Mouse (Mus musculus): Measurements from ENCODE around the gene Gm44511. TPM values are rescaled to one million over a fixed set of nuclear protein-coding genes. Genes with fewer than 3 reads are reported as not detected.

Gm44511 gene
- polyA plus RNA-seq, 1 experiment from 2014 or later = not detected

- no peak overlapping the region for H3K27ac ChIP-seq (replicated peaks)
- 67% methylated on average over 5 of the region's 5 CpGs for WGBS
- no peak overlapping the region for H3K4me3 ChIP-seq
- H3K36me3 ChIP-seq = no peaks in the 10 kb centered on the region
- H3K4me1 ChIP-seq = no peaks in the 10 kb centered on the region
- no peaks in the 10 kb centered on the region for H3K9me3 ChIP-seq (replicated peaks)
- H3K27me3 ChIP-seq (ENCODE audit: low read depth, poor library complexity, severe bottlenecking) = no peaks in the 10 kb centered on the region
- no peak for DNase-seq (ENCODE audit: low spot score)
Observed at GRCm38 (mm10) chr6:128733908-128734679, 92.0 kb downstream of the Gm44511 start.

GRCm38 (mm10) chr6:128732032-128732431, 94.1 kb downstream of the Gm44511 start:
- H3K27ac ChIP-seq (replicated peaks) = no peak overlapping the region
- no peaks in the 10 kb centered on the region for H3K4me1 ChIP-seq
- H3K9me3 ChIP-seq (replicated peaks) = no peaks in the 10 kb centered on the region
- H3K27me3 ChIP-seq (ENCODE audit: low read depth, poor library complexity, severe bottlenecking) = no peaks in the 10 kb centered on the region
- H3K4me3 ChIP-seq = no peak overlapping the region
- WGBS = 84% methylated on average over 3 of the region's 3 CpGs
- H3K36me3 ChIP-seq = no peaks in the 10 kb centered on the region
- DNase-seq (ENCODE audit: low spot score) = no peak

Other genes starting within 250 kb of the Gm44511 start
- gene A2ml1, start 244.7 kb downstream of the Gm44511 start, polyA plus RNA-seq (2016; fragmentation: Nextera tagmentation; extraction: Ambion mirVana) = not detected in 2 replicates
- not detected in 2 replicates for gene Klrb1a, start 202.8 kb downstream of the Gm44511 start, polyA plus RNA-seq (2016; fragmentation: Nextera tagmentation; extraction: Ambion mirVana)
- gene Clec2h, start 163.9 kb downstream of the Gm44511 start, polyA plus RNA-seq (2016; fragmentation: Nextera tagmentation; extraction: Ambion mirVana) = not detected in 2 replicates
- gene Klrb1, start 103.3 kb downstream of the Gm44511 start, polyA plus RNA-seq (2016; fragmentation: Nextera tagmentation; extraction: Ambion mirVana) = not detected in 2 replicates
- not detected in 2 replicates for gene Klrb1c, start 37.1 kb downstream of the Gm44511 start, polyA plus RNA-seq (2016; fragmentation: Nextera tagmentation; extraction: Ambion mirVana)
- not detected in 2 replicates for gene Klrb1b, start within 50 bp of the Gm44511 start, polyA plus RNA-seq (2016; fragmentation: Nextera tagmentation; extraction: Ambion mirVana)
- gene Clec2i, start 61.3 kb upstream of the Gm44511 start, polyA plus RNA-seq (2016; fragmentation: Nextera tagmentation; extraction: Ambion mirVana) = 0.16 TPM in 1 of 2 replicates, not detected in the other
- 1.3 and 1.4 TPM in 2 replicates for gene BC035044, start 64.8 kb upstream of the Gm44511 start, polyA plus RNA-seq (2016; fragmentation: Nextera tagmentation; extraction: Ambion mirVana)
- not detected in 2 replicates for gene Clec2g, start 108.1 kb upstream of the Gm44511 start, polyA plus RNA-seq (2016; fragmentation: Nextera tagmentation; extraction: Ambion mirVana)
- gene Klrb1f, start 219.6 kb upstream of the Gm44511 start, polyA plus RNA-seq (2016; fragmentation: Nextera tagmentation; extraction: Ambion mirVana) = 0.25 TPM in 1 of 2 replicates, not detected in the other

Measured in midbrain, embryonic 10.5 days (tissue).